Mouse (Mus musculus) lung, embryonic 16.5 days (tissue): ENCODE measurements around the gene Heg1. TPM values are rescaled to one million over a fixed set of nuclear protein-coding genes. Genes with fewer than 3 reads are reported as not detected.

ENCODE experiments used
- ATAC-seq: fragments of 200-750 bp; cut with Nextera tagmentation; 2 replicates; pipeline ENCODE4 v1.8.0; 2017; ENCODE audit warnings: low read depth, mild to moderate bottlenecking, moderate library complexity
- H3K27ac ChIP-seq: fragments of 300-500 bp; sonication (generic); 2 replicates; pipeline ENCODE4 v1.5.1; 2014; ENCODE audit warnings: mild to moderate bottlenecking, control low read depth, low read length
- H3K27me3 ChIP-seq: fragments of 300-500 bp; sonication (generic); 2 replicates; pipeline ENCODE4 v1.6.1; 2014; ENCODE audit warnings: low read depth, low read length, mixed read lengths; ENCODE audit not compliant: control insufficient read depth, insufficient read depth
- H3K36me3 ChIP-seq: fragments of 300-500 bp; sonication (generic); 2 replicates; pipeline ENCODE4 v1.6.1; 2014; ENCODE audit warnings: low read length; ENCODE audit not compliant: control insufficient read depth, insufficient read depth
- H3K4me1 ChIP-seq: fragments of 300-500 bp; sonication (generic); replicated peaks from 2 replicates; pipeline ENCODE4 v1.6.1; 2014; ENCODE audit warnings: low read length, mixed read lengths; ENCODE audit not compliant: control insufficient read depth, insufficient read depth
- H3K4me2 ChIP-seq: fragments of 300-500 bp; sonication (generic); 2 replicates; pipeline ENCODE4 v1.6.1; 2014; ENCODE audit warnings: low read depth, low read length, control low read depth
- H3K4me3 ChIP-seq: fragments of 300-500 bp; sonication (generic); 2 replicates; pipeline ENCODE4 v1.5.1; 2014; ENCODE audit warnings: mild to moderate bottlenecking, low read length, control low read depth
- H3K9ac ChIP-seq: fragments of 300-500 bp; sonication (generic); 2 replicates; pipeline ENCODE4 v1.6.1; 2014; ENCODE audit warnings: low read length, control low read depth
- H3K9me3 ChIP-seq: fragments of 300-500 bp; sonication (generic); 2 replicates; pipeline ENCODE4 v1.6.1; 2016; ENCODE audit warnings: low read length; ENCODE audit not compliant: control insufficient read depth
- WGBS: fragments of 180-500 bp; shearing (Covaris S2); extraction: QIAGEN DNeasy Blood & Tissue Kit; methylation state at CpG from one replicate; pipeline ENCODE4 v1.1.7; 2014; 5-methylcytosine and 5-hydroxymethylcytosine counted together
- polyA plus RNA-seq: library from polyadenylated mRNA; unstranded; fragments of >200 nt; fragmentation: Nextera tagmentation; extraction: Ambion mirVana; gene quantifications from 2 replicates; pipeline ENCODE4 v1.2.1, GENCODE M21; 2015

The Heg1 gene
- polyA plus RNA-seq, 1 experiment from 2014 or later = 19.2 TPM

DNA sequence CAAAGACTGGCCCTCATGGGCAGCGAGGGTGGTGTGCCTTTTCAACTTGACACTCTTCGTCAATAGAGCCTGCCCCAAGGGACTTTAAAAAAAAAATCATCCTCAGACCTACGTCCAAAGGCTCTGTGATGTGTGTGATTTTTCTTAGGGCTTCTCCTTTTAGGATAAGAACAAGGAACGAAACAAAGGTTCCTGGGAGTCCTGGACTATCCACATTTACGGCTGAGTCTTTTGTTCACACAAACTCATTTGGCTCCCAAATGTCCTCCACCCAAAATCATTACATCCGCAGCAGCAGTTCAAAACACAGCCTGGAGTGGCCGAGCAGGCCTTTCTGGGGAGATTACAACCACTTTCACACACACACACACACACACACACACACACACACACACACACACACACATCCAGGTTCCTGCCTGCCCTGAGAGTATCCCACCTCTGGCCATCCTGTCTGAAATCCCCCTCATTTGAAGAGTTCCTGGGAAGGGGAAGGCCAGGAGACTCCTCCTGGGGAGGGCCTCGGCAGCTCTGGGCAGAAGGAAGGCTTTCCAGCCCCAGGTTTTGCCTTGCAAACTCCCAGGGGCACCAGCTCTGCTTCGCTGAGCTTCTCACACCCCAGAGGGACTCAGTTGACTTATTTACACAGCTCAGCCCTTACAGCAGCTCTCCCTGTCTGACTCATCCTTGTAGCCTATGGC, 13.6 kb downstream of the Heg1 start:
- ATAC-seq = peak; percentile 27; the same call in 1 of the 2 replicates
- 42% methylated on average over 9 of the region's 9 CpGs for WGBS
- Histone ChIP-seq H3K4me1 (peaks cover 21% of the 10 kb centered on the region), H3K27me3 (no peaks in the 10 kb centered on the region), H3K9me3 (no peaks in the 10 kb centered on the region), H3K4me3 (no peak overlapping the region), H3K9ac (peak overlapping the region; percentile 46; the same call in 1 of the 2 replicates), H3K36me3 (no peaks in the 10 kb centered on the region), H3K27ac (peak overlapping the region; percentile 81), H3K4me2 (no peak overlapping the region; the same call in 1 of the 2 replicates)

DNA sequence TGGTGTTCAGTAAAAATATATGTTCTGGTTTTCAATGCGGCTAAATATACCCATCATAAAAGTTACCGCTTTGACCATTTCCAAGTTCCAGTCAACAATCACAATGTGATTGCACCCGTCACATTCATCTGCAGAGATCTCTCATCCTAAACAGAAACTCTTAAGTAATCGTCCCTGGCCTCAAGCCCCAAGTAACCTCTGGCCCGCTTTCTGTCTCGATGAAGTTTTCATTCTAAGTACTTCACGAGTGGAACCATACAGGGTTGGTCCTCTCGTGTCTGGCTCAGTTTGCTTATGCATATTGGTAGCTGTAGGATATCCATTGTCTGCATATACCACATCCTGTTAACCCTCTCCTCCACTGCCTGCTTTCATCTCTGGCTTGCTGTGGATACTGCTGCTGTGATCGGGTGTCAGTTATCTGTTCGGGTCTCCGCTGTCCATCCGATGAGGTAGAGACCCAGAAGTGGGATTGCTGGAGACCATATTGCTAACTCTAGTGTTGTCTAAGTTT, 14.2 kb downstream of the Heg1 start:
- peak; percentile 53; the same call in 1 of the 2 replicates for ATAC-seq
- Histone ChIP-seq H3K9ac (no peak overlapping the region; the same call in 1 of the 2 replicates), H3K4me3 (no peak overlapping the region), H3K27ac (peak overlapping the region; percentile 81), H3K27me3 (no peaks in the 10 kb centered on the region), H3K9me3 (no peaks in the 10 kb centered on the region), H3K4me2 (peak overlapping the region; percentile 6; the same call in 1 of the 2 replicates), H3K4me1 (peaks cover 21% of the 10 kb centered on the region), H3K36me3 (no peaks in the 10 kb centered on the region)
- 29% methylated on average over 12 of the region's 12 CpGs for WGBS

DNA sequence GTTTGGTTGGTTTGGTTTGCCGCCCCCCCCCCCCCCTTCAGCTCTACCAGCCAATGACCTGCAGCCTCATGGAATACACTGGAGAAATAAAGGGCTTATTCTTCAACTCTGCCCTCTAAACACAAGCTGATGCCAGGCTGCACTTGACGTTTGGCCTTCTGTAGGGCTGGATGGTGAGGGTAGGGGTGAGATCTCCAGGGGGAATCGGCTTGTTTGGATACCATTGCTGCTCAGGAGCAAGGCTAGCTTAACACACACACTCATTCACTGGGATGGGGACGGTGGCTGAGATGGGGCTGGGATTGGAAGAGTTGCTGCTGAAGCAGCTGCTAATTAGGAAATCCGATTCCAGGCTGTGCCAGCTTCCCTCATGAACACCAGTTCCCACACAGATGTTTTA, 16.4 kb downstream of the Heg1 start:
- peaks cover 21% of the 10 kb centered on the region for H3K4me1 ChIP-seq
- no peak for ATAC-seq
- no peaks in the 10 kb centered on the region for H3K9me3 ChIP-seq
- 55% methylated on average over 4 of the region's 5 CpGs for WGBS
- no peaks in the 10 kb centered on the region for H3K27me3 ChIP-seq
- H3K36me3 ChIP-seq = no peaks in the 10 kb centered on the region
- no peak overlapping the region for H3K4me3 ChIP-seq
- H3K4me2 ChIP-seq = no peak overlapping the region
- no peak overlapping the region for H3K9ac ChIP-seq
- H3K27ac ChIP-seq = no peak overlapping the region

DNA sequence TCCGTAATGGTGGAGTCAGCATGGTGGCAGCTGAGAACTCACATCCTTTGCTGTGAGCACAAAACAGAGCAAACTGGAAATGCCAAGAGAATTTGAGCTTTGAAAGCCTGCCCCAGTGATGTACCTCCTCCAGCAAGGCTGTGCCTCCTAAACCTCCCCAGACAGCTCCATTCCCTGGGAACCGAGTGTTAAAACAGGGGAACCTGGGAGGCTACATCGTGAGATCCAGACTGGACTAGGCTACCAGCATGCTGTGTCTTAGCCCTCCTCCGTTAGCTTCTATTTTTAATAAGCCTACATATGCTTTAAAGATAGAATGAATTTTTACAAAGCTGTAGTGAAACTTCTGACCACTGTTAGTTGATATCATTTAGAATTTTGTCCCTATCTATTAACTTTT, 17.7 kb downstream of the Heg1 start:
- WGBS = 91% methylated on average over 4 of the region's 4 CpGs
- H3K9me3 ChIP-seq = no peaks in the 10 kb centered on the region

DNA sequence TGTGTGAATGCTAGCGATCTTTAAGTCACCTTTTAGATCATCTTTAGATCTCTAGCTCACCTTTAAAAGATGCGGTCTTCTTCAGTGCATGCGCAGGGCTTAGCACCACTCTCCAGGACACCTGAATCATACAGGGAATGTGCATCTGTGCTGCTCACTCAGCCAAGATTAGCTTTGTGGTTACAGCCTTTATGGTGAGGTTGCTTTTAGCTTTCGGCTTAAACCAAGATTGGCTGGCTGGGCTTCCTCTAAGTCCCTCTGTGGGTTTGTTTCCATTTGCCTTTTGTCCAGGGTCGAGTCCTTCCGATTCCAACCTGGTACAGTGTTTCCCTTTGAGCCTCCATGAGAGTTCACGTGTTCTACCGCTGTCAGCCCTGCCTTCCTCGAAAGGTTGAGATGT, 20.1 kb downstream of the Heg1 start:
- ATAC-seq = no peak
- no peak overlapping the region for H3K4me3 ChIP-seq
- WGBS = 78% methylated on average over 9 of the region's 9 CpGs
- no peaks in the 10 kb centered on the region for H3K9me3 ChIP-seq
- no peak overlapping the region for H3K27ac ChIP-seq
- H3K27me3 ChIP-seq = no peaks in the 10 kb centered on the region
- H3K4me1 ChIP-seq = no peaks in the 10 kb centered on the region
- no peaks in the 10 kb centered on the region for H3K36me3 ChIP-seq
- no peak overlapping the region for H3K9ac ChIP-seq
- H3K4me2 ChIP-seq = no peak overlapping the region

More for the DNA sequence above, 17.7 kb downstream of the Heg1 start:
- Histone ChIP-seq H3K27ac (no peak overlapping the region), H3K27me3 (no peaks in the 10 kb centered on the region), H3K4me2 (no peak overlapping the region), H3K36me3 (no peaks in the 10 kb centered on the region), H3K4me3 (no peak overlapping the region), H3K9ac (no peak overlapping the region), H3K4me1 (peaks cover 17% of the 10 kb centered on the region)
- no peak for ATAC-seq

DNA sequence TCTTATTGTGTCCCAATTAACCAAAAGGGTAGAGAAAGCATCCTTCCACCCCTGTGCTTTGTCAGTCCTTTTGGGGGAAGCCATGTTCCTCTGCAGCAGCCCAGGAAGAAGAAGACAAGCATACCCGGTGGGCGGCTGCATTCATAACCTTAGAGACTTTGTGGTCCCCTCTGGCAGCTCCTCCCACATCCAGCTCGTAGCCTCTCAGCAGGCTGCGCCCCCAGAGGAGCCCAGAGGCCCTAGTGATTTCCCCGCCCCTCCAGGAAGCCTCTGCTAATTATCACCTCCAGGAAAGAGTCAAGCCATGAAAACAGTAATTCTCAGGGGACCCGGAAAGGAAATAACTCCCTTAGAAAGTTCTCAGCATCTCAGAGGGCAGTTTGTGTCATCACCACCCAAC, 21.1 kb downstream of the Heg1 start:
- no peak overlapping the region for H3K9ac ChIP-seq
- H3K27ac ChIP-seq = no peak overlapping the region
- no peak overlapping the region for H3K4me3 ChIP-seq
- no peaks in the 10 kb centered on the region for H3K4me1 ChIP-seq
- H3K4me2 ChIP-seq = no peak overlapping the region
- no peak for ATAC-seq
- no peaks in the 10 kb centered on the region for H3K27me3 ChIP-seq
- 30% methylated on average over 6 of the region's 6 CpGs for WGBS
- H3K36me3 ChIP-seq = no peaks in the 10 kb centered on the region
- no peaks in the 10 kb centered on the region for H3K9me3 ChIP-seq

DNA sequence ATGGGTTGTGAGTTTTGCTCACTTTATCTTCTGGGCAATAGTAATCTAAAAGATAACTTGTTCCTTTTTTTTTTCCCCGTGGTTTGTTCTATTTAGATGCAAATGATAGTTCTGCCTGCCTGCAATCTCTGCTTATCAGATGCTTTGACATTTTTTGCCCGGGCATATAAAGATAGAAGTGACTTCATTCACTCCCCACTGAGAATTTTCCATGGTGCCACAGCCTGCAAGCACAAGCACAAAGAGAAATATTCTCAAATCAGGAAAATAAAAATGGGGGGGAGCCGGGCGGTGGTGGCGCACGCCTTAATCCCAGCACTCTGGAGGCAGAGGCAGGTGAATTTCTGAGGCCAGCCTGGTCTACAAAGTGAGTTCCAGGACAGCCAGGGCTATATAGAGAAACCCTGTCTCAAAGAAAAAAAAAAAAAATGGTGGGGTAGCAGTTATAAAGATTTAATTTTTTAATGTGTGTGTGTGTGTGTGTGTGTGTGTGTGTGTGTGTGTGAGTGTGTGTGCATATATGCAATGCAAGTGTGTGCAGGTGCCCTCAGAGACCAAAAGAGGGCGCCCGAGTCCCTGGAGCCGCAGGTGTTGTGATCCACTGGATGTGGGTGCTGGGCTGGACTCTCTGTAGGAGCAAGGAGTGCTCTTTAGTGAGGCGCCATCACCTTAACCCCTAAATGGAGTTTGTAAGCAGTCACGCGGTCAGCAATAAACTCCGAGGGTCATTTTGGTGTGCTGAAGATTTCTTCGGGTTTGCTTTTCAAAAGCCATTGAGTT, 22.1 kb downstream of the Heg1 start:
- Histone ChIP-seq H3K4me2 (no peak overlapping the region), H3K4me3 (no peak overlapping the region), H3K9me3 (no peaks in the 10 kb centered on the region), H3K36me3 (no peaks in the 10 kb centered on the region), H3K27ac (no peak overlapping the region), H3K9ac (no peak overlapping the region), H3K27me3 (no peaks in the 10 kb centered on the region), H3K4me1 (no peaks in the 10 kb centered on the region)
- ATAC-seq = no peak
- WGBS = 90% methylated on average over 14 of the region's 14 CpGs

DNA sequence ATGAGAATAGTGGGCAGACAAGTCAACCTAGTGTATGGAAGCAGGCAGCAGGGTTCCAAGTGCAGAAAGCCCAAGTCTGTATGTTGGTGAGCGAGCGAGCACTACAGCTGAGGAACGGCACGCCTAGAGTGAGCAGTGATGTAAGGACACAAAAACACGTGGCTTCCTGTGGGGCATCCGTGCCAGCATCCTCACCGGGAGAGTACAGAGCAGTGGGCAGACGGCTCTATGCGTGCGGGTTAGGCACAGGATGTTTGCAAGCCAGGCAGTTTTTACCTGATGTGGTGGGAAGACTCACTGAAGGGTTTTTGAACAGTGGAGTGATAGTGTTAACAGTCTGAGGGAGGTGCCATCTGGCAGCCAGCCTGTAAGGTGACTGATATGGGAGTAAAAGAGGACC, 23.9 kb downstream of the Heg1 start:
- Histone ChIP-seq H3K36me3 (no peaks in the 10 kb centered on the region), H3K9me3 (no peaks in the 10 kb centered on the region), H3K4me1 (no peaks in the 10 kb centered on the region), H3K27ac (no peak overlapping the region), H3K4me2 (no peak overlapping the region), H3K4me3 (no peak overlapping the region), H3K27me3 (no peaks in the 10 kb centered on the region), H3K9ac (no peak overlapping the region)
- ATAC-seq = no peak
- 75% methylated on average over 10 of the region's 10 CpGs for WGBS

DNA sequence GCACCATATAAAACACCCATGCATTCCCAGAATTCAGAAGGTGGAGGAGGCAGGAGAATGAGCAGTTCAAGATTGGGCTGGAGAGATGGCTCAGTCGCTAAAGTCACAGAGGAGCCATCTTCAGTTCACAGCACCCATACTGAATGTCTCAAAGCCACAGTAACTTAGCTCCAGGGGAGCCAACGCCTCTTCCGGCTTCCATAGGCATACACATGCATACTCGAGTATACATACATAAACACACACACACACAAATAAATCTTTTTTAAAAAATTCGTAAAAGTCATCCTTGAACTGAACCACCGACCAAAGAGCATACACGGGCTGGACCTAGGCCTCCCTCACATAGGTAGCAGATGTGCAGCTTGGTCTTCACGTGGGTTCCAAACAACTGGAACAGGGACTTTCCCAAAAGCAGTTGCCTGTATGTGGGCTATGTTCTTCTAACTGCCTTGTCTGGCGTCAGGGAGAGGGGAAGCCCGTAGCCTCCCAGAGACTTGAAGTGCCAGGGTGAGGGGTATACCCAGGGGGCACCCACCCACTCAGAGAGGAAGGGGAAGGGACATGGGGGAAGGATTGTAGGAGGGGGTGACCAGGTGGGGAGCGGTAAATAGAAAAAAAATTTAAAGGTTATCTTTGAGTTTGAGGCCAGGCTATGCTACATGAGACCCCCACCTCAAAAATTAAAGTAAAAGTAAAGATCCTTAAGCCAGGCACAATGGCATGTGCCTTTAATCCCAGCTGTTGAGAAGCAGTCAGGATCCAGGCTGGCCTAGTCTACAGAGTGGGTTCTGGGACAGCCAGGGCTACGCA, 24.6 kb downstream of the Heg1 start:
- H3K4me3 ChIP-seq = no peak overlapping the region
- 88% methylated on average over 12 of the region's 12 CpGs for WGBS
- ATAC-seq = no peak
- no peaks in the 10 kb centered on the region for H3K4me1 ChIP-seq
- no peaks in the 10 kb centered on the region for H3K36me3 ChIP-seq
- no peak overlapping the region for H3K9ac ChIP-seq
- no peaks in the 10 kb centered on the region for H3K9me3 ChIP-seq
- no peak overlapping the region for H3K4me2 ChIP-seq
- no peak overlapping the region for H3K27ac ChIP-seq
- no peaks in the 10 kb centered on the region for H3K27me3 ChIP-seq
